9 mouse cellular contexts compared by ENCODE assay signal in the genomic region with DNA sequence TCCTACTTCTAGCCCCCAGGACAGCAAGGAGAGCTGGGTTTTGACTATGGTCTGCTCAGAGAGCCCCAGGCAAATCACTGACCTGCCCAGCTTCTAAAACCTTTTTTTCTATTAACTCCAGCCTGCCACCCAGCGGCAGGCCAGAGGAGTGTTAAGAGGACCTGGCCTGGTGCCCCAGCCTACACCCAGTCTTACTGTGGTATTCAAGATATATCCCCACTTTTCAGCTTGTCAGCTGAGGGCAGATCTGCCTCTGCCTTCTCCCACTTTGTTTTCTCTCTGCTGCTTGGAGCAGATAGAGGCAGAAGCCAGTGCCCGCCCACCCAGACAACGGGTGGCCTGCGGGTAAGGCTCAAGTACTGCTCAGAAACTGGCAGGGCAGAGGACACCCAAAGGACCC. TPM values are rescaled to one million over a fixed set of nuclear protein-coding genes. Genes with fewer than 3 reads are reported as not detected.
DNase-seq lines count a peak whose midpoint lies in the region; ATAC-seq lines count a peak whose summit lies in the region.
"Had no signal": no experiment of that assay in that cellular context is flagged by ENCODE, and none has a peak within 500 bp of the region (broad histone marks: within the 10 kb centered on the region; RNA-seq: fewer than 3 reads in every experiment).

No protein-coding gene starts in this region.

- peak; percentile 63 for DNase-seq in forebrain, embryonic 11.5 days (ENCODE audit: low spot score)
- peak; percentile 38 for DNase-seq in adrenal gland, adult 8-10 months
- peak; percentile 53 for DNase-seq in embryonic facial prominence, embryonic 10.5 days (ENCODE audit: low spot score)
- peak; percentile 75 to 81 for DNase-seq in kidney, postnatal 4 days
- DNase-seq in lung, adult 18-20 months, result peak; percentile 74 to 82
- peak; percentile 33 for DNase-seq in right cerebral cortex, postnatal 25 days

- no peaks in the 10 kb centered on the region for H3K27me3 ChIP-seq in forebrain, embryonic 11.5 days (ENCODE audit: control insufficient read depth, insufficient read depth, low read length)
- H3K27me3 ChIP-seq in forebrain, embryonic 12.5 days, result no peaks in the 10 kb centered on the region
- no peaks in the 10 kb centered on the region for H3K27me3 ChIP-seq in embryonic facial prominence, embryonic 10.5 days (replicated peaks; ENCODE audit: low read depth, poor library complexity, severe bottlenecking)
- no peaks in the 10 kb centered on the region for H3K27me3 ChIP-seq in heart, embryonic 13.5 days (replicated peaks)
- H3K27me3 ChIP-seq: megakaryocyte, embryonic 14.5 days had no signal

- no peak for ATAC-seq in forebrain, embryonic 11.5 days (replicated peaks; ENCODE audit: low FRiP score)
- ATAC-seq in forebrain, embryonic 12.5 days (ENCODE audit: low FRiP score), result no peak
- ATAC-seq in heart, embryonic 13.5 days (ENCODE audit: extremely low read depth, insufficient number of reproducible peaks, low FRiP score, low TSS enrichment), result no peak

- no peak overlapping the region for H3K4me3 ChIP-seq in forebrain, embryonic 11.5 days (ENCODE audit: low read depth, low read length)
- H3K4me3 ChIP-seq in forebrain, embryonic 12.5 days (replicated peaks), result no peak overlapping the region
- H3K4me3 ChIP-seq in embryonic facial prominence, embryonic 10.5 days, result no peak overlapping the region
- no peak overlapping the region for H3K4me3 ChIP-seq in heart, embryonic 13.5 days
- H3K4me3 ChIP-seq: megakaryocyte, embryonic 14.5 days had no signal

- no peaks in the 10 kb centered on the region for H3K4me1 ChIP-seq in forebrain, embryonic 11.5 days (replicated peaks; ENCODE audit: control insufficient read depth, insufficient read depth, low read length)
- no peaks in the 10 kb centered on the region for H3K4me1 ChIP-seq in forebrain, embryonic 12.5 days
- H3K4me1 ChIP-seq in embryonic facial prominence, embryonic 10.5 days, result no peaks in the 10 kb centered on the region
- H3K4me1 ChIP-seq in heart, embryonic 13.5 days, result peaks cover 16% of the 10 kb centered on the region

- no peak overlapping the region for H3K9ac ChIP-seq in forebrain, embryonic 11.5 days (ENCODE audit: low read length)
- no peak overlapping the region for H3K9ac ChIP-seq in forebrain, embryonic 12.5 days
- H3K9ac ChIP-seq in heart, embryonic 13.5 days, result no peak overlapping the region

- H3K36me3 ChIP-seq in forebrain, embryonic 11.5 days (ENCODE audit: control insufficient read depth, insufficient read depth, low read length), result peaks cover 5% of the 10 kb centered on the region
- peaks cover 8% of the 10 kb centered on the region; the same call in 1 of the 2 replicates for H3K36me3 ChIP-seq in forebrain, embryonic 12.5 days (replicated peaks)
- peaks cover 43% of the 10 kb centered on the region for H3K36me3 ChIP-seq in embryonic facial prominence, embryonic 10.5 days (replicated peaks)
- peaks cover 65% of the 10 kb centered on the region for H3K36me3 ChIP-seq in heart, embryonic 13.5 days

- no peak overlapping the region for H3K4me2 ChIP-seq in forebrain, embryonic 11.5 days (ENCODE audit: low read depth, low read length, severe bottlenecking)
- H3K4me2 ChIP-seq in forebrain, embryonic 12.5 days, result no peak overlapping the region
- H3K4me2 ChIP-seq in heart, embryonic 13.5 days, result no peak overlapping the region

- WGBS in forebrain, embryonic 11.5 days, result 71% methylated on average over 4 of the region's 4 CpGs
- 67% methylated on average over 4 of the region's 4 CpGs for WGBS in forebrain, embryonic 12.5 days
- 67% methylated on average over 4 of the region's 4 CpGs for WGBS in embryonic facial prominence, embryonic 10.5 days
- 53% methylated on average over 4 of the region's 4 CpGs for WGBS in heart, embryonic 13.5 days

- H3K9me3 ChIP-seq in forebrain, embryonic 11.5 days (ENCODE audit: control insufficient read depth, low read length), result no peaks in the 10 kb centered on the region
- H3K9me3 ChIP-seq in forebrain, embryonic 12.5 days, result no peaks in the 10 kb centered on the region
- H3K9me3 ChIP-seq in embryonic facial prominence, embryonic 10.5 days, result no peaks in the 10 kb centered on the region
- no peaks in the 10 kb centered on the region for H3K9me3 ChIP-seq in heart, embryonic 13.5 days
- H3K9me3 ChIP-seq: megakaryocyte, embryonic 14.5 days had no signal

- no peak overlapping the region for H3K27ac ChIP-seq in forebrain, embryonic 11.5 days (ENCODE audit: low read depth, low read length)
- no peak overlapping the region for H3K27ac ChIP-seq in forebrain, embryonic 12.5 days
- H3K27ac ChIP-seq in embryonic facial prominence, embryonic 10.5 days (replicated peaks), result no peak overlapping the region
- 0 out of 2 replicates have a peak overlapping the region, but pooled peaks have one; percentile 40 for H3K27ac ChIP-seq in heart, embryonic 13.5 days (replicated peaks)

RNA-seq across cellular contexts. Expression of gene Arfgap3, which starts 25.1 kb away (rescaled TPM):
- 31.3 and 35.0 TPM in 2 replicates for polyA plus RNA-seq in forebrain, embryonic 11.5 days (2014; fragmentation: Nextera tagmentation; extraction: Ambion mirVana)
- 35.3 and 37.3 TPM in 2 replicates for polyA plus RNA-seq in forebrain, embryonic 12.5 days (2016; fragmentation: Nextera tagmentation; extraction: Ambion mirVana)
- total RNA-seq in adrenal gland, adult 8-10 months (2022), result 10 to 100 TPM; 28.9 to 47.7 (median 40.1) TPM
- polyA plus RNA-seq in embryonic facial prominence, embryonic 10.5 days (2016; fragmentation: Nextera tagmentation; extraction: Ambion mirVana), result 27.2 and 29.1 TPM in 2 replicates
- 27.8 and 28.5 TPM in 2 replicates for polyA plus RNA-seq in heart, embryonic 13.5 days (2015; fragmentation: Nextera tagmentation; extraction: Ambion mirVana)
